Mouse (Mus musculus): ENCODE data around the gene Nqo2.

DNA sequence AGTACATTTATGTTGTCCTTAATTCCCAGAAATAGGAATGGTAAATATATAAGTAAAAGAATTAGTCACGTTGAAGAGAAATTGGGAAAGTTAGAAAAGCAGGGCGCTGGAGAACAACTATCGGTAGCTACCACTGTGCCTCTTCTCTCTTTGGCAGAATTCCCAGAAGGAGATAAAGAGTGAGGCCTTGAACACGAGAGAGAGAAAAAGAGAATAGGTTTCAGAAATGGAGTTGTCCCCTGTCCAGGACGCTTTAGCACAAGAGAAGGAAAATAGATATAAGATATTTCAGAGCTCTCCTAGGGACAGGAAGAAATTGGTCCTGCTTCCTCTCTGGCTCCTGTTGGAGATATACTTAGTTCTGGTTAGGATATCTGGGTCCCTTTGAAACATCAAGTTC lies 27.3 kb upstream of the Nqo2 start:
- TF ChIP-seq E2F4 (IDR thresholded peaks at IDR 0.05; ENCODE audit: insufficient replicate concordance, low read depth, low read length) (no peak), EP300 (IDR thresholded peaks at IDR 0.05; ENCODE audit: low read length) (no peak), ELF1 (IDR thresholded peaks at IDR 0.05; ENCODE audit: low read depth, low read length) (no peak), MYC (IDR thresholded peaks at IDR 0.05; ENCODE audit: low read depth, low read length) (no peak), SIN3A (IDR thresholded peaks at IDR 0.05; ENCODE audit: low read length) (no peak), POLR2A (IDR thresholded peaks at IDR 0.05; ENCODE audit: low read depth, low read length) (no peak), CTCF (conservative IDR thresholded peaks at IDR 0.05 in 1 of 2, IDR thresholded peaks at IDR 0.05 in 1 of 2; ENCODE audit: low read depth in 2 of 2, low read length in 2 of 2) (no peak), ZNF384 (IDR thresholded peaks at IDR 0.05; ENCODE audit: low read depth, low read length) (no peak), ZMIZ1 (IDR thresholded peaks at IDR 0.05; ENCODE audit: low read depth, low read length) (no peak), CHD1 (IDR thresholded peaks at IDR 0.05; ENCODE audit: low read depth, low read length) (no peak), SMC3 (IDR thresholded peaks at IDR 0.05; ENCODE audit: low read depth, low read length) (no peak), USF2 (conservative IDR thresholded peaks at IDR 0.05; ENCODE audit: low read depth, low read length) (no peak)
